Mouse (Mus musculus): ENCODE measurements at regions not wholly inside any gene's neighbourhood (a gene's known extent, or its start where the extent isn't known, plus 50 kb on each side); places are given as distances from the start of the nearest gene placed in this dataset.

DNA sequence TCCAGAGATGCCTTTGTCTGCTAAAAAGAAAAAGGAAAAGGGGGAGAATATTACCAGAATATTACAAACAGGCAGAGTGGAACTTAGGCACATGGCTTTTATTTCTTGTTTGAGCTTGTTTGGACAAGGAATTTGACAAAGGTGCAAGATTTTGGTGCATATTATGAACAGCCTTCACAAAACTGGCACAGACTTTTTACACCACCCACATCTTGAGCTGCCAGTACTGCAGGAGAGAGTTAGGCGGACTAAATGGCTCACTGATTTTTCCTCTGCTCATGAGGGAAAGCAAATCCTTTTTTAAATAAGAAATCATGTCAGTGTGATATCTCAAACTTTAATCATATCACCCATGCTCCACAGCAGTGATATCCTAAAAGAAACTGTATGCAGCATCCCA lies 97.9 kb upstream of the F9 start:
- DNase-seq (ENCODE audit: low spot score in 2 of 2): peak; percentile 0 to 8

All from left cerebral cortex, adult 9 months (tissue).